Mouse (Mus musculus) bone marrow macrophage, adult 2 months (primary cell): ENCODE data around the gene Krtap6-5.
"Not testable (repeated sequence)": the region's sequence is repeated elsewhere in the genome, so short reads cannot be mapped to it uniquely, and the experiment has no call there.

Source experiments
- CTCF ChIP-seq: IDR thresholded peaks from 2 replicates; pipeline ENCODE4 v1.5.1; 2012; ENCODE audit warnings: low read depth, mild to moderate bottlenecking, low read length, moderate library complexity
- POLR2A ChIP-seq: IDR thresholded peaks from 2 replicates; pipeline ENCODE4 v1.6.1; 2012; ENCODE audit warnings: mild to moderate bottlenecking, low read depth, low read length, borderline replicate concordance

DNA sequence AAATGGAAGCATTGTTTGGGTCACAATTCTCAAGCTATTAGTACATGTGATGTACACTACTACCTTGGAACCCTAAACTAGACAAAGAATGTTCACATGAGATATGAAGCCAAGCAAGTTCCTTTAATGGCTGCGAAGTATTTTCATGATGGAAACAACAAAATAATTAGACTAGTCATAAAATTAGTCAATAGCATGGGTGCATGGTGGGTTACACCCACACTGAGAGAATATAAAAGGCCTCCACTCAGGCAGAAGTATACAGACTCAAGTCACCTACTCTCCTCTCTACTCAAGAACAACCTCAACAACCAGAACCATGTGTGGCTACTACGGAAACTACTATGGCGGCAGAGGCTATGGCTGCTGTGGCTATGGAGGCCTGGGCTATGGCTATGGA lies 16.3 kb downstream of the Krtap6-5 start, which contains the start of gene Krtap6-1:
- not testable (repeated sequence) for TF ChIP-seq CTCF, POLR2A
